Mouse (Mus musculus) bone marrow macrophage, adult 2 months (primary cell): ENCODE results near the gene Hamp2.

ENCODE experiments used
- CTCF ChIP-seq: IDR thresholded peaks from 2 replicates; pipeline ENCODE4 v1.5.1; 2012; ENCODE audit warnings: low read depth, mild to moderate bottlenecking, low read length, moderate library complexity
- POLR2A ChIP-seq: IDR thresholded peaks from 2 replicates; pipeline ENCODE4 v1.6.1; 2012; ENCODE audit warnings: mild to moderate bottlenecking, low read depth, low read length, borderline replicate concordance

DNA sequence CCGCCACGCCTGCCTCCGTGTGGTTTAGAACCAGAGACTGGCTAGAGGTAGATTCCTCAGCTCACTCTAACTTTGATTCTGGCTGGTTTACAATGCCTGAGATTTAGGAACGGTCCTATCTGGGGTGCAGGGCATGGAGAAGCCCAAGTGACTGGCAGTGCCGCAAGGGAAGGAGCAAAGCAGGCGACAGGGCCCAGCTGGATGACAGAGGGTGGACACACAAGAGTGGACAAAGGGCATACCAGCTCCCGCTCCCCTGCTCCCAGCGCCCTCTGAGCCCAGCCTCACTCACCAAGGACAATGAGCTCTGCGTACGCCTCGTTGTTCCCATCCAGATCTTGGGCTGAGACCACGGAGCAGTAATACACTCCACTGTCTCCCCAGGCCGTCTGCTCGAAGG lies 41.2 kb upstream of the Hamp2 start:
- TF ChIP-seq CTCF, result no peak
- TF ChIP-seq POLR2A, result no peak
